Mouse (Mus musculus) embryo, embryonic 10.5 days (tissue): ENCODE results near the gene Neurl1b.
A peak's percentile ranks its signal among the peaks of the same experiment; 100 is the strongest.

Source experiments
- DNase-seq: peaks from one replicate; pipeline ENCODE4 v3.0.0-alpha.2; 2015; ENCODE audit warnings: low spot score

Neurl1b gene

DNA sequence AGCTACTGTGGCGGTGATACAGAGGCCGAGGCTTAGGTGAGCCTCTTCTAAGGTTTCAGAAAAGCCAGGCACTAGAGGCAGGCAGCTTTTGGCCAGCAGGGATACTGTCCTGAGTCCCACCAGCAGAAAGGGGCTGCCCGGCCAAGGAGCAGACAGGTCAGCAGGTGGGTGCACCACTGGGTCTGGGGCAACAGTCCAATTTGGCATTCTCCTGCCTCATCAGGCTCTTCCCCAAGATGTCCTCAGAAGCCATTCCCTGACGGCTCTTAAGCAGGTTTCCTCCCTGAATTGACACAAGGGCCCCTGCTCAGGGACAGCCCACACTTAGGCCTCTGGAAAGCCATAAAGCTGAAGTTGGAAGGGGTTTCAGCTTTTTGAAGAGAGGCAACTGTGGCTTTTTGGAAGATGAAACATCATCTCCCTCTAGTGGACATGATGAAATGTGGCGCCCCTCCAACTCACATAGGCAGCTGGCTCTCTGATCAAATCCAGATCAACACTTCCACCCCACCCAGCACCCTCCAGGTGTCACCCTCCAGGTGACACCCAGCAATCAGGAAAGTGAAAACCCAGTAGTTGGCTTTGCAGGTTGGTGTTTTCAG is 37.8 kb downstream of the Neurl1b start:
- DNase-seq: peak; percentile 72

DNA sequence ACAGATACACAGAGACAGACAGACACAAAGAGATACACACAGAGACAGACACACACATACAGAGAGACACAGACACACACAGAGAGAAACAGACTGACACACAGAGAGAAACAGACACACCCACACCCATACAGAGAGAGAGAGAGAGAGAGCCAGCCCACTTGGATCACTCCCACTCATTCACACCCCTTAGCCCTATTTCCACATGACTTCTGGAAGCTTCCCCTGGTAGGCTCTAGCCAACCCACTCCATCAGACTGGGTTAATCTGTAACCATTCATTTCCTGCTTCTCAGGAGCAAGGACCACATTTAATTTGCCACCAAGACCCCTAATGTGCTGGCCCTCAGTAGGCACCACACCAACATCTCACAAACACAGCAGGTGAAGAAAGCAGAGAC is 42.9 kb downstream of the Neurl1b start:
- DNase-seq: no peak

DNA sequence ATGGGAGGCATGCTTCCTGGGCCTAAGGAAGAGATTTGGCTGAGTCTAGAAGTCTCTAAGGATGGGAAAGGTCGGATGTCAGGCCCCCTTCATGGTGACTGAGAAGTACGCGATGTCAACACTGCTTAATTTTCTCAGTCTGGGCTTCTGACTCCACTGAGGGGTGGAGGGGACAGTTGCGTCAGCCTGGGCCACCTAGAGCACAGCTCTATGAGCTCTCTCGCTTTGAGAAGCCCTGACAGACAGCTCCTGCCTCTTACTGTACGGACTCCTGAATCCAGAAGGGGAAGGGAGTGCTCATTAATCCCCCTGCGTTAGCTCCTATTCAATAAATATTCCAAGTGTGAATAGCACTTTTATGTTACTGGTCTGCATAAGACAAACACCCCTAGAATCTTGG is 43.4 kb downstream of the Neurl1b start:
- no peak for DNase-seq

DNA sequence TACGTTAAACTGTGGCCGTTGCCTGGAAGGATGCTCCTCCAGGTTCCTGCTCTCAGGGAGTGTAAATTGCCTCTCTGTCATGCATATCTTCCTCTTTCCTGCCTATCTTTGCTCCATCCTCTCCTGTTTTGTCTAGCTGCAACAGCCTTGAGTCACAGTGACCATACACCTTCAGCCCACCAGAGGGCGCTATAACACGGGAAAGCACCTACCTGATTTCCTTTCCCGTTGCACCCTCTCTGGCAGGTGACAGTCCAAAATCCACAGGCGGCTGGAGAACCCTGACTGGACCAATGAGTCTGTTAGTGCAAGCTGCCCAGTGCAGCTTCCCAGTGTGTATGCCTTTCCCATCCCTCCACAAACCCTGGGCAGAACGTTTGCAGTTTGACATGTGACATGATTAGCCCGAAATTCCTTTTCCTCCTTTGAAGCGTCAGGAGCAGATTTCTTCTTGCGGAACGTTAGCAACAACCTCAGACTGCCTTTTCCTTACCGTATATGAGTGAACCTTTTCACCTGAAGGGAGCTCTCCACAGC is 48.1 kb downstream of the Neurl1b start:
- DNase-seq: peak; percentile 80

DNA sequence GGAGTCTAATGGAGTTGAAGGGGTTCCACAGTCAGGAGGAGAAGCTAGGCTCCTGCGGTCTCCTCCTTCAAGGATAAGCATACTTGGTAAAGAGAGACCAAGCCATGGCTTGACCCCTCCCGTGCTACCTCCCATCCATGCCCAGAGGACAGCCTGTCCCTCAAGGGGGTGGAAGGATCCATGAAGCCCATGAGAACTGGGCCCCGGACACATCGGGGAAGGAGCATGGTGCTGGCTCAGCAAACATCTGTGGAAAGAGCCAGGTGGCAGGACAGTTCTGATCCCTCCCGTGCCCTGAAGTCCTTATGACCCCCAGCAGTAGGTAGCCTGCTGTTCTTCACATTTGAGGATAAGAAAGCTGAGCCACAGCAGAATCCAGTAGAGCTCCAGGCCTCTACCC is 48.8 kb downstream of the Neurl1b start:
- no peak for DNase-seq

DNA sequence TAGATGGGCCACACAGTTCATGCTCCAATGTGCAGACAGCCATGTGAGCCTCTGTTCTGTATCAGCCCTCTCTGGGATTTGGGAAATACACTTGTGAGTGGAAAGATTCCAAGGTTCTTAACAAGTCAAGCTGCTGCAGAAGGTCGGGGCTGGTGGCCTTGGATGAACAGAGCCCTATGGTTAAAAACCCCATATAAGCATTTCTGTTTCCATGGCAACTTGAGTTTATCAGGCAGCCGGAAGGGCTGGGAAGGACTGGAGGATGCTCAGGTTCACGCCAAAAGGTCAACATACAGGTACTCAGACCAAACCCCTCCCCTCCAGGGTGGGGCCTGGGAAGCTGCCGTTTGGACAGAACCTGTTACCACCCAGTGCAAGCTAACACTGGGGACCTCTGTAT is 49.4 kb downstream of the Neurl1b start:
- no peak for DNase-seq

DNA sequence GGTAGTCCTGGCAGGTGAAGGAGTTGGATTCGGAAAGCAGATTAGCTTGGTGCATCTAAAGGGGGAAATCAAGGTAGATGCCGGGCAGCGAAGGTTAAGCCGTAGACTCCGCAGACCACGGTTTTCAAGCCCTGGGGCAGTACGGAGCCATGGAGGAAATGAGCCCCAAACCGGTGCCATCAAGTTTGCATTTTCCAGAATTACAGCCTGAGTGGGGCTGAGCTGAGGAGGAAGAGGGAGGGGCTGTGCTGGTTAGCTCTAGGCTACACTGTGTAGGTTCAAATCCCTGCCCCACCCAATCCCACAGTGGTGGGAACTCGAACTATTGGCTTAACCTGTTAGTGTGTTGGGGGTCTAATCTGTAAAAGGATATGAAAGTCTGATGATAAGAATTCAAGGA is 49.9 kb downstream of the Neurl1b start:
- DNase-seq: no peak

DNA sequence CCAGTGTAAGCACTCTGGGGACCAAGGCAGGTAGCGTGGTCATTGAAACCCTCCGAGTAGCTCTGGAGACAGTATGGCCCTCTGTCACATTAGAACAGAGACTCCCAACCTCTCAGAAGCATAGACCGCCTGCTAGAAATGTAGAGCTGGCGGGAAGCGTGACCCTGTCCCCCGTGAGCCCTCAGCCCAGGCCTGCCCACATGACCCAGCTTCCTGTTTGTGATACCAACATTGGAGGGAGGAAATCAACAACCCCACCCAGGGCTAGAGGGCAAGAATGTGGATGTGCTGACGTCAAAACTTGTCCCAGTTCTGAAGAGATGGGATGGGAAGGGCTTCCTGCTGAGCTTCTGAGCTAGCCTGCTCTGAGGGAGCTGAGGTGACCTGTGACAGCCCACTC is 50.3 kb downstream of the Neurl1b start:
- DNase-seq: peak; percentile 7

DNA sequence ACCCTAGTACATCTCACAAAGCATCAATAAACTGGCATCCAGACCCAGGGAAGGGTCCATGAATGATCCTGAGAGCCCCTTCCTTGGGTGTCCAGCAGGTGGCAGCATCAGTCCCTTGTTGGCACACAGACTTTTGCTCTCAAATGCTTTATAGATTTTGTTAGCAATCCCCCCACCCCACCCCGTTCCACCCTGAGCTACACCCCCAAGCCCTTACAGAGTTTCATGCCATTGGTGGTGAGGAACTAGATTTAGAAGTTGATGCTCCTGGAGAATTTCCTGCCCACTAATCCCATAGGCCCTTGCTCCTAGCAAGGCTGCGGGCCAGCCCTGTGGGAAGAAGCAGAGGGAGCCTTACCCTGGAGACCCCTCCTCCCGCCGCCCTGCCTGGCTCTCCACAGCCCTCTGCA is 52.1 kb downstream of the Neurl1b start:
- peak; percentile 90 for DNase-seq

DNA sequence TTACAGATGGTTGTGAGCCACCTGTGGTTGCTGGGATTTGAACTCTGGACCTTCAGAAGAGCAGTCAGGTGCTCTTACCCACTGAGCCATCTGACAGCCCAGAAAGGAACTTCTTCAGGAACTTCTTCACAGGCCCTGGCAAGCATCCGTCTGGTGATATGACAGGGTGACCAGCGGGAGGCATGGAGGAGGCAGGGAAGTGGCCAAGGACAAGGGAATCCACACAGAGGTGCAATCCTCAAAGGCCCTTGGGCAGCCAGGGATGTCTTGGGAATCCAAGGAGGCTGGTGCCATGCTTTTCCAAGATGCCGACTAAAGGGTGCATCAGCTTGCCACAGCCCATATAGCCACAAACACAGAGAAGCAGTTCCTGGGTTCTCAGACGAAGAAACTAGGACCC is 53.0 kb downstream of the Neurl1b start:
- DNase-seq: no peak

DNA sequence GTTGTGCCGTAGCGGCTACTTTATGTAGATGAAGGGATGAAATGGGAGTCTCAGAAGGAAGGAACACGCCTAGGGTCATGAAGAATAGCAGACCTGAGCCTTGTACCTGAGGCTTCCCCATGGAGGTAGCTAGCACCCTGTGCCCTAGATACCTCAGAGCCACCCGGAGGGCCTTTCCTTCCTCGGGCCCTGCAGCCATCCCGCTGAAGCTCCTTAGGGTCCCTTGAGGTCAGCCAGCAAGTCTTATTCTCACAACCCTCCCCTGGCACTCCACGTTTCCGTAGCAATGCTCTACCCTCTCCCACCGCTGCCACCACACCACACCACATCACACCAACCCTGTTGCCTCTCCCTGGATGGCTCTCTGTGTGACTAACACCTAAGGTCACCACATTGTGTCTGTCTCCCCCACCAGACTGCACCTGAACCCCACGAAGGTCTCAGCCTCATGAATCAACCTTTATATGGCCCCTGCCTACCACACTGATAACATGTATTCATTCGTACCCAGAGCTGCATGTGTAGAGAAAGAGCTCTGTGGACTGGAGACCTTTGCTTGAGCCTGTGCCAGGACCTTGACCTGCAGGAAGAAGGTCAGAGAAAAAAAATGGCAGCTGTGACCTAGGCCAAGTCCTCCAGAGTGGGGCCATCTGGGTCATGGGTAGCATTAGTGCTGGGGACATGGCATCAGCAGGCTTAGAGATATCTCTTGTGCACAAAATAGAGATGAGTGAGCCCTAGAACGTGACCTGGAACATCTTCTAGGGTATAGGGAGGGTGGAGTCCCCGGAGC is 53.7 kb downstream of the Neurl1b start:
- no peak for DNase-seq

DNA sequence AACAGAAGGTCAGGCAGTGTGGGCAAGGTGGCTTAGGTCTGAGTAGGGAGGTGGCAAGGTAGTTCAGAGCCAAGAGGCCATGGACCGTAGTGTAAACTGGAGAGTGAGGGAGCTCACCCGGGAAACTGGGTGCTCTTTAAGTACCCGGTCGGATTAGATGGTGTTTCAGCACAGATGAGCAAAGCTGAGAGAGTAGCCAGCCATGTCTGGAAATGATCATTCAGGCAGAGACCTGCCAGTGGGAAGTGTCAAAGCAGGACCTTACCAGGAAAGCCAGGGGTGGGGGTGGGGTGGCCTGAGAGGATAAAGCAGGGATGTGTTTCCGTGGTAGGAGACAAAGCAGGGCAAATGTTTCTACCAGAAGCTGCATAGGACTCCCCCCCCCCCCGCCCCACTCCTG is 62.2 kb downstream of the Neurl1b start:
- DNase-seq: peak; percentile 19

DNA sequence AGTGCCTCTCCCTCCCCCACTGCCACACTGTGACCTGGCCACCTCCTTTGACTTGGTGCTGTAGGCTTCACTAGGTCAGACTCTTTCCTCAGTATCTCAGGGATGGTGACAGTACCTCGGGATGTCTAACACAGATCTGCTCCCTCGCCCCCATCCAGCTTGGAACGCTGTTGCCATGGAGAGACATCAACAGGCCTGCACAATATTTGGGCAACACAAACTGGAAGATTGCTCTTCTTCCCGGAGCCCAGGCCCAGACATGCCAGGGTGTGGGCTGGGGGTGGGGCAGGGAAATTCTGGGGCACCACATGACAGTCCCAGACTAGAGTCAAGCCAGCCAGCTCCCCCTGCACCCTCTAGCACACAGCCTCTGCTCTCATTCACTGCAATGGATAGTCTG is 64.0 kb downstream of the Neurl1b start:
- no peak for DNase-seq

DNA sequence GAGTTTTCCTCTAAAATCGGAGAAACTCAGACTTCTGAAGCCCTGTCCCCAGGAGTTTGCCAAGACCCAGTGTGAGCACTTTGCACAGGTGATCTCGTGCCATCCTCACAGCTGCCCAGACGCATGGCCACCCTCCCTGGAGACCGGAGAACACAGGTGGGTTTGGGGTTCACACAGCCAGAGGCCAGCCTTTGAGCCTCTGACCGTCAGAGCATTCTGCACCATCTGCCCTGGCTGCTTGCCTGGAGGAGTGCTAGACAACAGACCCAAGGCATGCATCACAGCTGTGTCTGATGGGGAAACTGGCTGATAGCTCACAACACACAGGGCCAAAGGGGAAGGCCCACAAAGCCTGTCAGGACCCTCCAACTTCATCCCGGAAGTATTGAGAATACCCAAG is 65.0 kb downstream of the Neurl1b start:
- DNase-seq: no peak

DNA sequence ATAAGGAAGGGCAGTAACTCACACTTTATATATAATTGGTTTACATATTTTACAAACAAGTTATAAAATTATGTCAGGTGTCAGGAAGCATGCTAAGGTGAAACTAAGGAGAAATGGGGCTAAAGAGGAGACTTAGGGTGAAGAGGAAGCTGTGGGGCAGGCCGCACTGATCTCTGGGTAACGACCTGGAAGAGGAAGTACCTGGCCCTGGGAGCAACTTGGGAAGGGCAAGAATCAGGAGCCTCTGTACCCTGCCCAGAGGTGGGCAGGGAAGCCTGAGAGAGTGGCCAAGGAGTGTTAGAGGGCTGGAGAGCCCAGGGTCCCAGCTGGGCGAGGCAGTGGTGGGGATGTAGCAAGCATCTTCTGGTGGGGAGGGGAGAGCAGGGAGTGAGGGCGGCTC is 66.3 kb downstream of the Neurl1b start:
- DNase-seq: no peak

DNA sequence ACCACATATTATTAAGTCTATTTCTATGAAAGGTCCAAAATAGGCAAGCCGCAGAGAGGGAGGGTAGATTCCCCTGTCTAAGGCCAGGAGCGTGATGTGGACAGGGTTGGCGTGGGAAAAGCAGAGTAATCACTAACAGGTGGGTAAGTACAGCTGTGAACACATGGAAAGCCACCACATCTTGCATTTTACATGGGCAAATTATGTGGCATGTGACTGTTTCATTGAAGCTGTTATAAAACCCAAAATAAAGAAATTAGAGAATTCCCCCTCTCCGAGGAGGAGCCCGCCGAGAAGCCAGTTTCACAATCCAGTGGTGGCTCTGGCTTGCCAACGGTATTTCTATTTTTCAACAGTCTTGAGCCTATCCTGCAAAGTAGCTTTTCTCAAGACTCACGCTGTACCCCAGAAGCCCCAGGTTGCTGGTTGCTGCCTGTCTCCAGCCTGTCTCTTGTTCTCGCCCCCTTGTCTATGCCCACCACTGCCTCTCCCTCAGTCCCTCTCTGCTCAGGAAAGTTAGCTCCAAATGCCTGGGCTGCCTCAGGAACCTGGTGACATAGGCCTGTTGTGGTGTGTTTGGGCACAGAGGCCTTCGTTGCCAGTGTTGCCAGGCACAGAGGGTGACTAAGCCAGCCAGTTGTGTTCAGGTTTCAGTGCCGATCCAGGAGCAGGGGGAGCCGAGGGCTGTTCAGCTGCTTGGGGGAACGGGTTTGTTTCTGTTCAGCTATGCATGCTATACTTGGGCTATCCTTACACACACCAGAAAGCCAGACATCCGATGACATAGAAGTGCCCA is 70.2 kb downstream of the Neurl1b start:
- no peak for DNase-seq

DNA sequence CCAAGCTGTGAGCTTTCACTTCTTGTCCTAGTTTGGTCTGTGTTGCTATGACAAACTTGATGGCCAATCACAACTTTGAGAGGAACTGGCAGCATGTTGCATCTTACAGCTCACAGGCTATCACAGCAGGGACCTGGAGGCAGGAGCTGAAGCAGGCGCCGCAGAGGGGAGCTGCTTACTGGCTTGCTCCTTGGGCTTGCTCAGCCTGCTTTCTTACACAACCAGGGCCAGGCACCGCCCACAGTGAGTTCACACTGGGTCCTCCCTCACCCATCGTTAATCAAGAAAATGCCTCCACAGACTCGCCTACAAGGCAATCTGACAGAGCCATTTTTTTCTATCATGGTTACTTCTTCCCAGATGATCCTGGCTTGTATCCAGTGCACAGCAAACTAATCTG is 72.6 kb downstream of the Neurl1b start:
- no peak for DNase-seq

DNA sequence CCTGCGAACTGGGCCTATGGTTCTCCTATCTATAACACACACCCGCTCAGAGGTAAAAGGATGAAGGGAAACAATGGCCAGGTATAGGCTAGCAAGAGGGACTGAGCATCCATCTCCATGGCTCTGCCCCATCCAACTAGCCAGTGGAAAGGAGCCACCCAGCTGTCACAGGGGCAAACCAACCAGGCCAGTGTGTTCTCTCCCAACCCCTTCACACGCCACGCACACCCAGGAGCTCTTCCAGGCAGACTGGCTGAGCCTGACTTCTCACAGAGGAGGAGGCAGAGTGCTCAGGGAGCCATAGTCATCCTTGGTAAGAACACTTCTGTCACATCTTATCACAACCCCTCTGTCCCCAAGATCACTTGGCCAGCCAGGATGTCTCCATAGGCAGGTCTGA is 73.3 kb downstream of the Neurl1b start:
- DNase-seq: no peak

DNA sequence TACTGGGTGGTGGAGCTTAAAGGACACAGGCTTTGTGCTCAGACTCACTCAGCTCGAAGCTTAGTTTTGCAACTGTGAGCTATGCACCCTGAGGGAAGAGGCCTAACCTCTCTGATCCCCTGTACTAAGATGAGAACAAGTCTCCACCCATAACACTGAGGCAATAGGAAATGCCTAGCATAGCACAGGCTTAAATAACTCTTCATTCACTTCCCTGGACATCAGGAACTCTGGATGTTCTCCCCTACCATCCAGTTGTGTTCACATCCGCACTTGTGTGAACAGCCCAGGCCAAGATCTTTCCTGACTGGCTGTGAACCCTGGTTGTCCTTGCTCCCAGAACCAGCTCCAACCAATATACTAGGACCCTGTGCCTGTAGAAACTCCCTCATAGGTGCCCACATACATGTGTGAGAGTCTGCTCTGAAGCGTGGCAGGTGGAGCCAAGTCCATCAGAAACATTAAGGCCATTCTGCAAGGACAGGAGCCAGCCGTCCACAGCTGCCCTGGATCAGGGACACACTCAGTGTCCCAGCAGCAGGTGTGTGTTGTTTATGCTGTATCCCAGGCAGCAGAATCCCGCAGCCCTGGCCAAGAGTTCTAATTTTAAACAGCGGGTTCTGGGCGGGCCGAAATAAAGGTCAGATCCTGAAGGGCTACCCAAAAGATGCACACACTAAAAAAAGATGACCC is 74.2 kb downstream of the Neurl1b start:
- no peak for DNase-seq

DNA sequence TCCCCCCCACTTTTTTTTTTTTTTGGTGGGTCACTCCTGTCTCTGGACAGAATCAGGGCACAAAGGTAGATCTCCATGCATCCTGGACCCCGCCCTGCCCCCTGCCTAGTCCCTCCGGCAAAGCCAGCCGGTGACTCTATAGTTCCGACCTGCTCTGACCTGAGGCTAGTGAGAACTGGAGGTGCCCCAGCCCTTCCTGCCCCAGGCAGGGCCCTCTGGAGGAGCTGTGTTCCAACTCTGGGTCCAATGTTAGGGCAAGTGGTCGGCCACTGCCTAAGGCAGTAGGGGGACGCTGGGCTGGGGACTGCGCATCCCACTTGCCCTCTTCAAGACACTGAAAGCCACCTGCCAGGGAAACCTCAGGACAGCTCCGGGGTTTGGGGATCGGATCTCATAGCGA is 75.4 kb downstream of the Neurl1b start:
- DNase-seq: no peak

DNA sequence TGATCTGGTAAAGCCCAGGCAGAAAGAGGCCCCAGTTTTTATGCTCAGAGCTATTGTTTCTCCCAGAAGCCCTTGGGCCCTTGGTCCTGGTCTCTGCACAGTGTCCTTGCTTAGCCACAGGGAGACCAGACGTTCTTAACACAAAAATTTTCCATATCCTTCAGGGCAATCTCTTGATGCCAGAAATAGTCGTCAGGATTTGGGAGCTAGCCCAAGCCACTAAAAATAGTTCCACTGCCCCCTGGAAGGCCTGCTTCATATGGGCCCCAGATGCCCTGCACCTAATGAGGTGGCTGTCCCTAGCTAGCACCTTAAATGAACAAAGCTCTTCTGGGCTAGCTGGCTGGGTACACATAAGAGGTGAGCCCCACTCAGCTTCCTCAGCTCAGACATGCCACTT is 76.3 kb downstream of the Neurl1b start:
- DNase-seq: no peak

DNA sequence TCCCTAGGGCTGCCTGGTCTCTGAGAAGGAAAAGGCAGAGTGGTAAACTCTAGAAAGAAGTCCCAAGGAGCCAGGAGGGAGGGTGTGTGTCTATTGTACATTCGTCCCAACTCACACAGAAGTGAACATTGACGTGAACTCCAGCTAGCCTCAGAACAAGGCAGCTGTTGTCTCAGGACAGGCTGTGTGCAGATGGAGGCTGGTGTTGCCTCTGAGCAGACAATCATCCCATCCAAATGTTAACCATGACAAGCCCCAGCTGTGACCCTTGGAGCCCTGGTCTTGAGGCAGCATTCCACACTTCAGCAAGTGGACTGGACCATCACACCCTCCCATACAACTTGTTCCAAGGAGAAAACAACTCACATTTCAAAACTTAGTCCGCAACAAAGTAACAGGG is 77.6 kb downstream of the Neurl1b start:
- no peak for DNase-seq
